Mouse (Mus musculus) heart, embryonic 13.5 days (tissue): ENCODE data around the gene B3galt4. TPM values are rescaled to one million over a fixed set of nuclear protein-coding genes. Genes with fewer than 3 reads are reported as not detected.
"Not testable (repeated sequence)": the region's sequence is repeated elsewhere in the genome, so short reads cannot be mapped to it uniquely, and the experiment has no call there.

Experiments used
- ATAC-seq: fragments of 200-750 bp; cut with Nextera tagmentation; 2 replicates; pipeline ENCODE4 v1.8.0; 2017; ENCODE audit warnings: moderate TSS enrichment; ENCODE audit not compliant: insufficient number of reproducible peaks, low FRiP score, low TSS enrichment; ENCODE audit errors: extremely low read depth
- H3K27ac ChIP-seq: fragments of 300-500 bp; sonication (generic); replicated peaks from 2 replicates; pipeline ENCODE4 v1.5.1; 2015; ENCODE audit warnings: moderate library complexity, mild to moderate bottlenecking, inconsistent platforms
- H3K27me3 ChIP-seq: fragments of 300-500 bp; sonication (generic); replicated peaks from 2 replicates; pipeline ENCODE4 v1.6.1; 2015; ENCODE audit warnings: mild to moderate bottlenecking, inconsistent platforms
- H3K36me3 ChIP-seq: fragments of 300-500 bp; sonication (generic); 2 replicates; pipeline ENCODE4 v1.6.1; 2015; ENCODE audit warnings: mild to moderate bottlenecking, inconsistent platforms
- H3K4me1 ChIP-seq: fragments of 300-500 bp; sonication (generic); 2 replicates; pipeline ENCODE4 v1.6.1; 2015; ENCODE audit warnings: inconsistent platforms
- H3K4me2 ChIP-seq: fragments of 300-500 bp; sonication (generic); 2 replicates; pipeline ENCODE4 v1.6.1; 2015; ENCODE audit warnings: inconsistent platforms, mild to moderate bottlenecking, moderate library complexity
- H3K4me3 ChIP-seq: fragments of 300-500 bp; sonication (generic); 2 replicates; pipeline ENCODE4 v1.5.1; 2015; ENCODE audit warnings: moderate library complexity, mild to moderate bottlenecking, inconsistent platforms
- H3K9ac ChIP-seq: fragments of 300-500 bp; sonication (generic); 2 replicates; pipeline ENCODE4 v1.6.1; 2015; ENCODE audit warnings: inconsistent platforms, mild to moderate bottlenecking, moderate library complexity
- H3K9me3 ChIP-seq: fragments of 300-500 bp; sonication (generic); 2 replicates; pipeline ENCODE4 v1.6.1; 2016; ENCODE audit warnings: inconsistent platforms
- WGBS: fragments of 180-500 bp; shearing (Covaris S2); methylation state at CpG from one replicate; pipeline ENCODE4 v1.1.7; 2015; ENCODE audit warnings: mixed read lengths; 5-methylcytosine and 5-hydroxymethylcytosine counted together
- polyA plus RNA-seq: library from polyadenylated mRNA; unstranded; fragments of >200 nt; fragmentation: Nextera tagmentation; extraction: Ambion mirVana; gene quantifications from 2 replicates; pipeline ENCODE4 v1.2.1, GENCODE M21; 2015

The B3galt4 gene
- polyA plus RNA-seq, 1 experiment from 2014 or later, result 4.5 TPM

GRCm38 (mm10) chr17:33953961-33954565 lies 2.8 kb upstream of the B3galt4 start:
- Histone ChIP-seq H3K9me3 (no peaks in the 10 kb centered on the region), H3K36me3 (peaks cover 57% of the 10 kb centered on the region), H3K4me1 (peaks cover 60% of the 10 kb centered on the region), H3K27ac (peak overlapping the region; percentile 92), H3K27me3 (no peaks in the 10 kb centered on the region), H3K4me3 (peak overlapping the region; percentile 76), H3K4me2 (peak overlapping the region; percentile 99), H3K9ac (peak overlapping the region; percentile 93)
- WGBS, result 39% methylated on average over 5 of the region's 5 CpGs
- no peak for ATAC-seq

DNA sequence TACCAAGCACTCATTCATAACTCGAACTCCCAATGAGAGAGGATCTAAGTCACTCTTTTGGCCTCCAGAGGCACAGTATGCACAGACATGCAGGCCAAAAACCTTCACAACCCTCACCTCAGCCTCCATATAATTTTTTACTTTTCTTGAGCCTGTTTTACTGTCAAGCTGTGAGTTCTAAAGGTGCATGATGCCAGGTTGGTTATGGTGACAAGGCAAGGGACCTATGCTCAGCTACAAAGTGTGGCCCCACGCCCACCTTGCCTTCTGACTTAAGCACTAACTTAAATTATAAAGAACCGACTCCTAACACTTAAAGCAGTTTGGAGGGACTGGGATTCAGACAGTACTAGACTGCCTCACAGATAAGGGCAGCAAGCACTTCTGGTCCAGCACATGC lies 2.0 kb upstream of the B3galt4 start:
- Histone ChIP-seq H3K4me2 (peak overlapping the region; percentile 99), H3K9ac (peak overlapping the region; percentile 93), H3K36me3 (peaks cover 57% of the 10 kb centered on the region), H3K27me3 (no peaks in the 10 kb centered on the region), H3K27ac (no peak overlapping the region), H3K9me3 (no peaks in the 10 kb centered on the region), H3K4me1 (peaks cover 60% of the 10 kb centered on the region), H3K4me3 (peak overlapping the region; percentile 76)
- ATAC-seq, result no peak
- WGBS, result 75% methylated on average over 3 of the region's 3 CpGs

DNA sequence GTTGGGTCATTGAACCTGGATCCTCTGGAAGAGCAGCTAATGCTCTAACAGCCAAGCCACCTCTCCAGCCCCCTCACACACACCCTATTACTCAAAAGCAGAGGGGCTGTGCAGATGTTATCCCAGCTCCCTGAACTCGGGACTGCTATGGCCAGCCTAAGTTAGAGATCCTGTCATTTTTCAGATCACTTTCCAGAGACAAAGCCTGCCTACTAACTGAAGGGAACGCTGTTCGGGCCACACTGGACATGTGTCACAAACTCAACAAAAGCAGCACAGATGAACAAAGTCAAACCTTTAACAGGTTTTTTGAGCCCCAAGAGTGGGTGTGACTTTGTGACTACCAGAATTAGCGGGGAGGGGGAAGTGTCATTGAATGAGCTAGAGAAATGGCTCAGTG lies 1.6 kb upstream of the B3galt4 start:
- Histone ChIP-seq H3K4me2 (peak overlapping the region; percentile 99), H3K36me3 (peaks cover 58% of the 10 kb centered on the region)

DNA sequence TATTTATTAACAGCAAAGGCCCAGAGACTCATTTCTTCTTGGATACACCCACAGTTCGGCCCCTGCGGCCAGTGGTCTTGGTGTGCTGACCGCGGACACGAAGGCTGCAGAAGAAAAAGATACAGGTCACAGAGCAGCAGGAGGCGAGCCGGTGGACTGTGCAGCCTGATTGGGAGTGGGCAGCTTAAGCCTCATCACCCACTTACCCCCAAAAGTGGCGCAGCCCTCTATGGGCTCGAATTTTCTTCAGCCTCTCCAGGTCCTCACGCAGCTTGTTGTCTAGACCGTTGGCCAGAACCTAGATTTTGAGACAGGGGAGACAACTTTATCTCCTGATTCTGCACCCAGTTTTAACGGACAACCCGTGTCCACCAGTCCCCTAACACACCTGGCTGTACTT lies 727 bp upstream of the B3galt4 start:
- H3K4me1 ChIP-seq, result peaks cover 60% of the 10 kb centered on the region
- ATAC-seq, H3K27me3 ChIP-seq, H3K9me3 ChIP-seq: not testable (repeated sequence)
- peak overlapping the region; percentile 81 for H3K9ac ChIP-seq
- H3K27ac ChIP-seq, result peak overlapping the region; percentile 91
- H3K4me3 ChIP-seq, result peak overlapping the region; percentile 61
- 70% methylated on average over 13 of the region's 13 CpGs for WGBS
- H3K36me3 ChIP-seq, result peaks cover 63% of the 10 kb centered on the region
- peak overlapping the region; percentile 99 for H3K4me2 ChIP-seq

More for the DNA sequence above, 1.6 kb upstream of the B3galt4 start:
- WGBS, result 76% methylated on average over 4 of the region's 4 CpGs
- Histone ChIP-seq H3K4me3 (0 out of 2 replicates have a peak overlapping the region, but pooled peaks have one; percentile 76), H3K27ac (no peak overlapping the region), H3K9me3 (no peaks in the 10 kb centered on the region), H3K9ac (peak overlapping the region; percentile 93), H3K4me1 (peaks cover 60% of the 10 kb centered on the region), H3K27me3 (no peaks in the 10 kb centered on the region)
- no peak for ATAC-seq

- peak overlapping the region; percentile 91; the same call in 1 of the 2 replicates for H3K27ac ChIP-seq
- H3K9me3 ChIP-seq, result no peaks in the 10 kb centered on the region
- WGBS, result 71% methylated on average over 10 of the region's 10 CpGs
- peak overlapping the region; percentile 61 for H3K4me3 ChIP-seq
- ATAC-seq, result no peak
- H3K4me2 ChIP-seq, result peak overlapping the region; percentile 99
- H3K36me3 ChIP-seq, result peaks cover 79% of the 10 kb centered on the region
- H3K27me3 ChIP-seq, result no peaks in the 10 kb centered on the region
- H3K9ac ChIP-seq, result peak overlapping the region; percentile 81
- peaks cover 53% of the 10 kb centered on the region for H3K4me1 ChIP-seq
Observed at GRCm38 (mm10) chr17:33950131-33950625, 1.1 kb downstream of the B3galt4 start.

- ATAC-seq, result no peak
- H3K4me1 ChIP-seq, result peaks cover 45% of the 10 kb centered on the region
- no peaks in the 10 kb centered on the region for H3K27me3 ChIP-seq
- H3K9me3 ChIP-seq, result no peaks in the 10 kb centered on the region
- H3K36me3 ChIP-seq, result peaks cover 82% of the 10 kb centered on the region
- no peak overlapping the region for H3K4me3 ChIP-seq
- 88% methylated on average over 19 of the region's 19 CpGs for WGBS
- no peak overlapping the region for H3K4me2 ChIP-seq
- no peak overlapping the region for H3K9ac ChIP-seq
- no peak overlapping the region for H3K27ac ChIP-seq
Observed at GRCm38 (mm10) chr17:33948905-33949537, 2.3 kb downstream of the B3galt4 start.

- 86% methylated on average over 22 of the region's 22 CpGs for WGBS
- H3K4me1 ChIP-seq, result peaks cover 38% of the 10 kb centered on the region
- no peaks in the 10 kb centered on the region for H3K9me3 ChIP-seq
- no peak overlapping the region; the same call in 1 of the 2 replicates for H3K9ac ChIP-seq
- peaks cover 82% of the 10 kb centered on the region for H3K36me3 ChIP-seq
- no peak for ATAC-seq
- no peaks in the 10 kb centered on the region for H3K27me3 ChIP-seq
- no peak overlapping the region for H3K27ac ChIP-seq
- H3K4me3 ChIP-seq, result no peak overlapping the region
- no peak overlapping the region for H3K4me2 ChIP-seq
Observed at GRCm38 (mm10) chr17:33948090-33948904, 3.0 kb downstream of the B3galt4 start.

- no peaks in the 10 kb centered on the region for H3K27me3 ChIP-seq
- H3K4me3 ChIP-seq, result no peak overlapping the region
- no peak overlapping the region for H3K27ac ChIP-seq
- H3K4me1 ChIP-seq, result peaks cover 31% of the 10 kb centered on the region
- H3K9me3 ChIP-seq, result no peaks in the 10 kb centered on the region
- no peak overlapping the region for H3K9ac ChIP-seq
- H3K36me3 ChIP-seq, result peaks cover 82% of the 10 kb centered on the region
- no peak for ATAC-seq
- no peak overlapping the region for H3K4me2 ChIP-seq
- 83% methylated on average over 10 of the region's 10 CpGs for WGBS
Observed at GRCm38 (mm10) chr17:33947430-33948089, 3.7 kb downstream of the B3galt4 start.

GRCm38 (mm10) chr17:33943454-33943853 lies 7.8 kb downstream of the B3galt4 start:
- WGBS, result 93% methylated on average over 15 of the region's 15 CpGs
- H3K4me3 ChIP-seq, result no peak overlapping the region
- no peak overlapping the region for H3K27ac ChIP-seq
- no peaks in the 10 kb centered on the region for H3K27me3 ChIP-seq
- no peak for ATAC-seq
- H3K9me3 ChIP-seq, result no peaks in the 10 kb centered on the region
- peaks cover 63% of the 10 kb centered on the region for H3K36me3 ChIP-seq
- peaks cover 23% of the 10 kb centered on the region for H3K4me1 ChIP-seq
- no peak overlapping the region for H3K4me2 ChIP-seq
- no peak overlapping the region for H3K9ac ChIP-seq

GRCm38 (mm10) chr17:33941381-33941780 lies 9.9 kb downstream of the B3galt4 start:
- ATAC-seq, result no peak
- Histone ChIP-seq H3K9me3 (no peaks in the 10 kb centered on the region), H3K4me2 (peak overlapping the region; percentile 95), H3K4me3 (peak overlapping the region; percentile 92), H3K36me3 (peaks cover 67% of the 10 kb centered on the region), H3K27me3 (no peaks in the 10 kb centered on the region), H3K9ac (peak overlapping the region; percentile 97), H3K27ac (no peak overlapping the region), H3K4me1 (peaks cover 23% of the 10 kb centered on the region)
- 50% methylated on average over 19 of the region's 19 CpGs for WGBS

GRCm38 (mm10) chr17:33940981-33941380 lies 10.3 kb downstream of the B3galt4 start:
- 1% methylated on average over 26 of the region's 26 CpGs for WGBS
- H3K4me1 ChIP-seq, result peaks cover 23% of the 10 kb centered on the region
- no peaks in the 10 kb centered on the region for H3K9me3 ChIP-seq
- H3K9ac ChIP-seq, result peak overlapping the region; percentile 97
- H3K36me3 ChIP-seq, result peaks cover 67% of the 10 kb centered on the region
- peak overlapping the region; percentile 95 for H3K4me2 ChIP-seq
- no peak overlapping the region for H3K27ac ChIP-seq
- H3K27me3 ChIP-seq, result no peaks in the 10 kb centered on the region
- peak overlapping the region; percentile 92 for H3K4me3 ChIP-seq
- no peak for ATAC-seq
